Mouse (Mus musculus): ENCODE data around the gene Irgm1. TPM values are rescaled to one million over a fixed set of nuclear protein-coding genes. Genes with fewer than 3 reads are reported as not detected.
"Not testable (repeated sequence)": the region's sequence is repeated elsewhere in the genome, so short reads cannot be mapped to it uniquely, and the experiment has no call there.

Gene Irgm1
- 10 to 100 TPM; 16.6 to 27.6 TPM for total RNA-seq (2021)
- long read RNA-seq, experiment 1, transcript Irgm1-202 (2 exons, 2,082 nt) = major isoform, 12 of 23 reads
- long read RNA-seq, experiment 1, transcript Irgm1-201 (3 exons, 2,259 nt) = minor isoform, 10 of 23 reads
- long read RNA-seq, experiment 1, partial matches to known transcripts = 1 of 23 reads
- long read RNA-seq, experiment 1, other reads (novel, unspliced or antisense) = 0 of 23 reads
- long read RNA-seq, experiment 2, transcript Irgm1-201 (3 exons, 2,259 nt) = minor isoform, 11 of 36 reads
- long read RNA-seq, experiment 2, transcript Irgm1-202 (2 exons, 2,082 nt) = major isoform, 24 of 36 reads
- long read RNA-seq, experiment 2, partial matches to known transcripts = 0 of 36 reads
- long read RNA-seq, experiment 2, other reads (novel, unspliced or antisense) = 1 of 36 reads

GRCm38 (mm10) chr11:48871201-48871772 is at the start of gene Irgm1:
Gene Irgm1, minus strand, starts transcription at chr11:48871683.
- DNase-seq (ENCODE audit: low spot score in 2 of 2) = peak; percentile 55 to 63

- no peak for DNase-seq (ENCODE audit: low spot score in 2 of 2)
These were observed 46.9 kb upstream of the Irgm1 start for GRCm38 (mm10) chr11:48918380-48918779.

- no peak for DNase-seq (ENCODE audit: low spot score in 2 of 2)
These were observed 42.1 kb upstream of the Irgm1 start for GRCm38 (mm10) chr11:48913611-48914010.

GRCm38 (mm10) chr11:48908459-48908858 is 37.0 kb upstream of the Irgm1 start:
- DNase-seq (ENCODE audit: low spot score in 2 of 2) = no peak

GRCm38 (mm10) chr11:48902021-48902420 is 30.5 kb upstream of the Irgm1 start, which contains the start of gene Gm5431:
Gene Gm5431, minus strand, starts transcription at chr11:48902214.
- DNase-seq (ENCODE audit: low spot score in 2 of 2) = no peak

GRCm38 (mm10) chr11:48901567-48901930 is 30.1 kb upstream of the Irgm1 start:
- not testable (repeated sequence) for DNase-seq (ENCODE audit: low spot score in 2 of 2)

- DNase-seq (ENCODE audit: low spot score in 2 of 2) = not testable (repeated sequence)
These were observed 29.4 kb upstream of the Irgm1 start for GRCm38 (mm10) chr11:48900654-48901566.

GRCm38 (mm10) chr11:48898812-48899431 is 27.4 kb upstream of the Irgm1 start:
- no peak for DNase-seq (ENCODE audit: low spot score in 2 of 2)

GRCm38 (mm10) chr11:48876680-48877079 is 5.2 kb upstream of the Irgm1 start:
- DNase-seq (ENCODE audit: low spot score in 2 of 2) = no peak

GRCm38 (mm10) chr11:48875343-48875837 is 3.9 kb upstream of the Irgm1 start:
- not testable (repeated sequence) for DNase-seq (ENCODE audit: low spot score in 2 of 2)

GRCm38 (mm10) chr11:48874465-48874864 is 3.0 kb upstream of the Irgm1 start:
- DNase-seq (ENCODE audit: low spot score in 2 of 2) = peak; percentile 35 to 56

GRCm38 (mm10) chr11:48873591-48874290 is 2.3 kb upstream of the Irgm1 start:
- no peak for DNase-seq (ENCODE audit: low spot score in 2 of 2)

- DNase-seq (ENCODE audit: low spot score in 2 of 2) = no peak
These were observed 1.3 kb upstream of the Irgm1 start for GRCm38 (mm10) chr11:48872695-48873300.

- DNase-seq (ENCODE audit: low spot score in 2 of 2) = peak; percentile 39 to 46
These were observed 496 bp upstream of the Irgm1 start for GRCm38 (mm10) chr11:48871817-48872541.

GRCm38 (mm10) chr11:48870781-48871180 is 702 bp downstream of the Irgm1 start:
- no peak for DNase-seq (ENCODE audit: low spot score in 2 of 2)

- no peak for DNase-seq (ENCODE audit: low spot score in 2 of 2)
These were observed 1.9 kb downstream of the Irgm1 start for GRCm38 (mm10) chr11:48869380-48870110.

GRCm38 (mm10) chr11:48866481-48866880 is 5.0 kb downstream of the Irgm1 start:
- DNase-seq (ENCODE audit: low spot score in 2 of 2) = no peak

GRCm38 (mm10) chr11:48863808-48864207 is 7.7 kb downstream of the Irgm1 start:
- DNase-seq (ENCODE audit: low spot score in 2 of 2) = no peak

Data from adrenal gland, adult 18-20 months (tissue).